Mouse (Mus musculus): ENCODE results near the gene Ankra2. TPM values are rescaled to one million over a fixed set of nuclear protein-coding genes. Genes with fewer than 3 reads are reported as not detected.

The Ankra2 gene
- polyA plus RNA-seq, 1 experiment from 2014 or later: 17.0 TPM

GRCm38 (mm10) chr13:98254921-98255320 is 8.0 kb upstream of the Ankra2 start:
- 74% methylated on average over 9 of the region's 9 CpGs for WGBS
- H3K27me3 ChIP-seq: no peaks in the 10 kb centered on the region
- no peak overlapping the region for H3K9ac ChIP-seq
- H3K27ac ChIP-seq: no peak overlapping the region
- H3K36me3 ChIP-seq: peaks cover 81% of the 10 kb centered on the region
- ATAC-seq (replicated peaks; ENCODE audit: insufficient number of reproducible peaks, insufficient read depth, low FRiP score, low read depth): no peak
- no peaks in the 10 kb centered on the region for H3K4me1 ChIP-seq (replicated peaks)
- no peak overlapping the region for H3K4me3 ChIP-seq
- no peaks in the 10 kb centered on the region for H3K9me3 ChIP-seq (replicated peaks)
- H3K4me2 ChIP-seq: no peak overlapping the region

- peaks cover 27% of the 10 kb centered on the region for H3K36me3 ChIP-seq
- peak; percentile 10; the same call in 1 of the 2 replicates for ATAC-seq (replicated peaks; ENCODE audit: insufficient number of reproducible peaks, insufficient read depth, low FRiP score, low read depth)
- H3K9ac ChIP-seq: peak overlapping the region; percentile 89
- H3K27me3 ChIP-seq: no peaks in the 10 kb centered on the region
- peaks cover 18% of the 10 kb centered on the region for H3K4me1 ChIP-seq (replicated peaks)
- H3K4me3 ChIP-seq: peak overlapping the region; percentile 93
- peak overlapping the region; percentile 96 for H3K27ac ChIP-seq
- peak overlapping the region; percentile 72 for H3K4me2 ChIP-seq
- under 1% methylated on average over 16 of the region's 16 CpGs for WGBS
- H3K9me3 ChIP-seq (replicated peaks): no peaks in the 10 kb centered on the region
Observed at GRCm38 (mm10) chr13:98263458-98263987, 649 bp downstream of the Ankra2 start.

DNA sequence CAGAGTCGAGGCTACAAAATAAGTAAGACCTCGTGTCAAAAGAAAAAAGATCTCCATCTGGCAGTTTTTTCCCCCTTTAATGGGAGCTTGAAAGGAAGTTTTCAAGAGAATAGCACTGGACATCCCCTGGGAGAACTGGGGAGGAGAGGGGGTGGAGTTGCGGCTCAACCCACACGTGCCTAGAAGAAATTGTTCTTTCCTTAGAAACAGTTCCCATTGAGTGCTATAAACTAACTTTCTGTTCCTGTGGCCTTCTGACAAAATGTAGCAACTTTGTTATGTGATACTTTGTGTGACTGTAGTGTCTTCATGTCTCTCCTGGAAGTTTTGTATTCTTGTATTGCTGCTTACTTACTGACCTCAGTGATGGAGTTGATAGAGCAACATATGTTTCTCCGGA is 1.2 kb downstream of the Ankra2 start:
- Histone ChIP-seq H3K27me3 (no peaks in the 10 kb centered on the region), H3K4me1 (replicated peaks) (peaks cover 18% of the 10 kb centered on the region), H3K27ac (no peak overlapping the region), H3K4me3 (peak overlapping the region; percentile 93), H3K36me3 (peaks cover 27% of the 10 kb centered on the region), H3K9ac (peak overlapping the region; percentile 89; the same call in 1 of the 2 replicates), H3K4me2 (peak overlapping the region; percentile 72), H3K9me3 (replicated peaks) (no peaks in the 10 kb centered on the region)
- 34% methylated on average over 5 of the region's 5 CpGs for WGBS
- no peak for ATAC-seq (replicated peaks; ENCODE audit: insufficient number of reproducible peaks, insufficient read depth, low FRiP score, low read depth)

GRCm38 (mm10) chr13:98274023-98274422 is 11.1 kb downstream of the Ankra2 start:
- no peak overlapping the region for H3K4me2 ChIP-seq
- peaks cover 31% of the 10 kb centered on the region for H3K36me3 ChIP-seq
- WGBS: 91% methylated on average over 9 of the region's 9 CpGs

DNA sequence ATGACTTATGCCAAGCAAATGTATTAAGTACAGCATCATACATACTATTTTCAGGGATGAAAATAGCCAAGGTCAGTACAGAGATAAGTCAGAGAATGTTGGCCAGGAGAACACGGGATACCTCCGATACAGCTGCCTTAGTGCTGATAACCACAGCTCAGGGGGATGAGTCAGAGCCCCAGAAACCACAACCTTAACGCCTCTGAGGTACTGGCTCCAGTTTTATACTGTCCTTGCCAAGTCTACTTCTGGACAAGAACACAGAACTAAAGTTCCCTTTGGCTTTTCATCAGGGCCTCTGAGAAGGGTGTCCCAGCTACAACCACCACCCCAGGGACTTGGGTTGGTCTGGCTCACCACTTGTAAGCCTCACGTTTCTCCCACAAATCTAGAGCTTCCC is 12.8 kb downstream of the Ankra2 start:
- Histone ChIP-seq H3K27me3 (no peaks in the 10 kb centered on the region), H3K4me2 (no peak overlapping the region), H3K27ac (peak overlapping the region; percentile 51), H3K9ac (no peak overlapping the region), H3K36me3 (peaks cover 28% of the 10 kb centered on the region), H3K9me3 (replicated peaks) (no peaks in the 10 kb centered on the region), H3K4me3 (no peak overlapping the region), H3K4me1 (replicated peaks) (peaks cover 5% of the 10 kb centered on the region)
- whole genome bisulfite sequencing: 33% methylated on average over 4 of the region's 4 CpGs
- ATAC-seq (replicated peaks; ENCODE audit: insufficient number of reproducible peaks, insufficient read depth, low FRiP score, low read depth): peak; percentile 76; the same call in 1 of the 2 replicates

More at GRCm38 (mm10) chr13:98274023-98274422, 11.1 kb downstream of the Ankra2 start:
- H3K4me3 ChIP-seq: no peak overlapping the region
- H3K27me3 ChIP-seq: no peaks in the 10 kb centered on the region
- peaks cover 5% of the 10 kb centered on the region for H3K4me1 ChIP-seq (replicated peaks)
- no peak overlapping the region for H3K27ac ChIP-seq
- no peaks in the 10 kb centered on the region for H3K9me3 ChIP-seq (replicated peaks)
- ATAC-seq (replicated peaks; ENCODE audit: insufficient number of reproducible peaks, insufficient read depth, low FRiP score, low read depth): no peak
- no peak overlapping the region for H3K9ac ChIP-seq

- Histone ChIP-seq H3K36me3 (peaks cover 22% of the 10 kb centered on the region), H3K4me2 (no peak overlapping the region), H3K4me3 (no peak overlapping the region), H3K27me3 (no peaks in the 10 kb centered on the region), H3K9me3 (replicated peaks) (no peaks in the 10 kb centered on the region), H3K27ac (peak overlapping the region; percentile 14; the same call in 1 of the 2 replicates), H3K4me1 (replicated peaks) (peaks cover 5% of the 10 kb centered on the region), H3K9ac (no peak overlapping the region)
- 84% methylated on average over 7 of the region's 7 CpGs for WGBS
- ATAC-seq (replicated peaks; ENCODE audit: insufficient number of reproducible peaks, insufficient read depth, low FRiP score, low read depth): no peak
Observed at GRCm38 (mm10) chr13:98276253-98276652, 13.4 kb downstream of the Ankra2 start.

DNA sequence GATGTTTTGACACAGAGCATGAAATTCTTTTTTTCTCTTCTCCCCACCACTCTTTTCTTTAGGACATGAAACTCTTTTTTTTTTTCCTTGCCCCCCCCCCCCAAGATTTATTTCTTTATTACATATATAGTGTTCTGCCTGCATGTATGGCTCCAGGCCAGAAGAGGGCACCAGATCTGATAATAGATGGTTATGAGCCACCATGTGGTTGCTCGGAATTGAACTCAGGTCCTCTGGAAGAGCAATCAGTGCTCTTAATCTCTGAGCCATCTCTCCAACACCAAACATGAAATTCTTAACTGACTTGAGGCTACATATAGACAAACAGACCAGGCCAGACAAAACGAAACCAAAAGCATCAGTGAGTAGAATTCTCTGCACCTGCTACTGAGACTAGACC is 14.6 kb downstream of the Ankra2 start:
- 78% methylated on average over 2 of the region's 2 CpGs for WGBS
- no peaks in the 10 kb centered on the region for H3K27me3 ChIP-seq

GRCm38 (mm10) chr13:98279686-98280085 is 16.8 kb downstream of the Ankra2 start, which contains the start of gene Gm21976:
Gene Gm21976 (plus strand): TSS chr13:98279887.
- WGBS: 76% methylated on average over 5 of the region's 5 CpGs
- ATAC-seq (replicated peaks; ENCODE audit: insufficient number of reproducible peaks, insufficient read depth, low FRiP score, low read depth): no peak

More for the DNA sequence above, 14.6 kb downstream of the Ankra2 start:
- peaks cover 5% of the 10 kb centered on the region for H3K4me1 ChIP-seq (replicated peaks)
- no peaks in the 10 kb centered on the region for H3K9me3 ChIP-seq (replicated peaks)
- no peak overlapping the region for H3K27ac ChIP-seq
- H3K9ac ChIP-seq: no peak overlapping the region
- H3K4me3 ChIP-seq: no peak overlapping the region
- peaks cover 13% of the 10 kb centered on the region for H3K36me3 ChIP-seq
- no peak for ATAC-seq (replicated peaks; ENCODE audit: insufficient number of reproducible peaks, insufficient read depth, low FRiP score, low read depth)
- no peak overlapping the region for H3K4me2 ChIP-seq

GRCm38 (mm10) chr13:98280990-98281650 is 18.2 kb downstream of the Ankra2 start:
- Histone ChIP-seq H3K36me3 (no peaks in the 10 kb centered on the region), H3K4me2 (no peak overlapping the region), H3K27ac (no peak overlapping the region), H3K27me3 (no peaks in the 10 kb centered on the region), H3K4me3 (no peak overlapping the region), H3K9me3 (replicated peaks) (no peaks in the 10 kb centered on the region), H3K9ac (no peak overlapping the region), H3K4me1 (replicated peaks) (no peaks in the 10 kb centered on the region)
- 67% methylated on average over 12 of the region's 12 CpGs for WGBS
- no peak for ATAC-seq (replicated peaks; ENCODE audit: insufficient number of reproducible peaks, insufficient read depth, low FRiP score, low read depth)

More at GRCm38 (mm10) chr13:98279686-98280085, 16.8 kb downstream of the Ankra2 start, which contains the start of gene Gm21976:
- no peaks in the 10 kb centered on the region for H3K27me3 ChIP-seq
- H3K36me3 ChIP-seq: no peaks in the 10 kb centered on the region
- no peak within 1 kb of the TSS for H3K4me2 ChIP-seq
- no peak within 1 kb of the TSS for H3K27ac ChIP-seq
- H3K9ac ChIP-seq: no peak within 1 kb of the TSS
- H3K4me1 ChIP-seq (replicated peaks): peaks cover 5% of the 10 kb centered on the region
- H3K4me3 ChIP-seq: no peak within 1 kb of the TSS
- H3K9me3 ChIP-seq (replicated peaks): no peaks in the 10 kb centered on the region

- no peak overlapping the region for H3K27ac ChIP-seq
- ATAC-seq (replicated peaks; ENCODE audit: insufficient number of reproducible peaks, insufficient read depth, low FRiP score, low read depth): no peak
- H3K4me2 ChIP-seq: no peak overlapping the region
- no peaks in the 10 kb centered on the region for H3K36me3 ChIP-seq
- H3K4me3 ChIP-seq: no peak overlapping the region
- no peak overlapping the region for H3K9ac ChIP-seq
- H3K27me3 ChIP-seq: no peaks in the 10 kb centered on the region
- no peaks in the 10 kb centered on the region for H3K9me3 ChIP-seq (replicated peaks)
- WGBS: 35% methylated on average over 2 of the region's 2 CpGs
- peaks cover 3% of the 10 kb centered on the region; the same call in 1 of the 2 replicates for H3K4me1 ChIP-seq (replicated peaks)
Observed at GRCm38 (mm10) chr13:98290719-98291118, 27.8 kb downstream of the Ankra2 start.

DNA sequence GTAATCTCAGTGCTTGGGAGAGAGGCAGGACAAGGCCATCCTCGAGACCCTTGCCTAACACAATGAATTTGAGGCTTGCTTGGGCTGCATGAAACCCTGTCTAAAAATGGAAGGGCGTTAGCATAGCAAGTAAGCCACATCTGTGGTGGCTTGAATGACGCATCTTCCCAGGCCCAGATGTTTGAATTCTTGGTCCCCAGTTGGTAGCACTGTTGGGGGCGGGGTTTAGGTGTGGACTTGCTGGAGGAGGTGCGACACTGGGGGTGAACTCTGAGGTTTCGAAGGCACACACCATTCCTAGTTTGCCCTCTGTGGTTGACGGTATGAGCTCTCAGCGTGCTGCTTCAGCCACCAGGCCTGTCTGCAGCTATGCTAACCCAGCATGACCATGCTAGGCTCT is 28.8 kb downstream of the Ankra2 start:
- Histone ChIP-seq H3K9me3 (replicated peaks) (no peaks in the 10 kb centered on the region), H3K9ac (no peak overlapping the region), H3K4me1 (replicated peaks) (peaks cover 3% of the 10 kb centered on the region; the same call in 1 of the 2 replicates), H3K27me3 (no peaks in the 10 kb centered on the region), H3K27ac (no peak overlapping the region), H3K36me3 (no peaks in the 10 kb centered on the region), H3K4me3 (no peak overlapping the region), H3K4me2 (no peak overlapping the region)
- 80% methylated on average over 8 of the region's 8 CpGs for WGBS
- no peak for ATAC-seq (replicated peaks; ENCODE audit: insufficient number of reproducible peaks, insufficient read depth, low FRiP score, low read depth)
